Mouse (Mus musculus) bone marrow, adult 2 months (tissue): Measurements from ENCODE around the gene Ramac. TPM values are rescaled to one million over a fixed set of nuclear protein-coding genes. Genes with fewer than 3 reads are reported as not detected.
A peak's percentile ranks its signal among the peaks of the same experiment; 100 is the strongest.

Experiments used
- H3K27ac ChIP-seq: fragments of 200-500 bp; 2 replicates; pipeline ENCODE4 v1.5.1; 2012; ENCODE audit warnings: low read depth, mild to moderate bottlenecking, control low read depth, inconsistent platforms, low read length; ENCODE audit not compliant: control insufficient read depth, poor library complexity, insufficient read depth
- H3K4me1 ChIP-seq: fragments of 200-500 bp; 2 replicates; pipeline ENCODE4 v1.6.1; 2011; ENCODE audit warnings: low read length; ENCODE audit not compliant: control insufficient read depth, insufficient read depth
- H3K4me3 ChIP-seq: fragments of 200-500 bp; replicated peaks from 2 replicates; pipeline ENCODE3; 2011; ENCODE audit warnings: mild to moderate bottlenecking, low read depth, low read length, control low read depth; ENCODE audit not compliant: control insufficient read depth
- CTCF ChIP-seq: fragments of 200-500 bp; IDR thresholded peaks from 2 replicates; pipeline ENCODE4 v1.5.1; 2011; ENCODE audit warnings: low read length, control low read depth; ENCODE audit not compliant: control insufficient read depth, insufficient read depth
- POLR2A ChIP-seq: fragments of 200-500 bp; IDR thresholded peaks from 2 replicates; pipeline ENCODE4 v1.6.1; 2011; ENCODE audit warnings: low read depth, mild to moderate bottlenecking, control low read depth, low read length, borderline replicate concordance; ENCODE audit not compliant: control insufficient read depth
- WGBS: fragments of 180-500 bp; shearing (Covaris S2); methylation state at CpG from one replicate; pipeline ENCODE4 v1.1.7; 2018; 5-methylcytosine and 5-hydroxymethylcytosine counted together
- polyA plus RNA-seq: library from polyadenylated mRNA; stranded (reverse); fragments of >200 nt; gene quantifications from 2 replicates; pipeline ENCODE4 v1.2.4, GENCODE M21; 2011; ENCODE audit warnings: low replicate concordance; ENCODE audit not compliant: missing spikeins, insufficient read depth, insufficient read length

Ramac gene
- polyA plus RNA-seq, 1 experiment: 20.9 TPM

DNA sequence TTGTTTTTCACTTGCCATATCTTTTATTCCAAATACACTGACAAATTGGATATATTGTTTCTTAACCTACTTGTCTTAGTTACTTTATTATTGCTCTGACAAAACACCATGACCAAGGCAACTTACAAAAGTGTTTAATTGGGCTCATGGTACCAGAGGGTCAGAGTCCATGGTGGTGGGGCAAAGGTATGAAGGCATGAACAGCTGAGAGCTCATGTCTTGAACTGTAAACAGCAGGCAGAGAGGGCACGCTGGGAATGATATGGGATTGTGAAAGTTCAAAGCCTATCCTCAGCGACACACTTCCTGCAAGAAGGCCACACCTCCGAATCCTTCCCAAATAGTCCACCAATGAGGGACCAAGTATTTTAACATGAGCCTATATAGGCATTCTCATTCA, 14.8 kb upstream of the Ramac start:
- H3K4me1 ChIP-seq: no peaks in the 10 kb centered on the region
- no peak for TF ChIP-seq POLR2A
- TF ChIP-seq CTCF: no peak
- no peak overlapping the region for H3K27ac ChIP-seq
- H3K4me3 ChIP-seq: no peak overlapping the region
- WGBS: 74% methylated on average over 3 of the region's 3 CpGs

DNA sequence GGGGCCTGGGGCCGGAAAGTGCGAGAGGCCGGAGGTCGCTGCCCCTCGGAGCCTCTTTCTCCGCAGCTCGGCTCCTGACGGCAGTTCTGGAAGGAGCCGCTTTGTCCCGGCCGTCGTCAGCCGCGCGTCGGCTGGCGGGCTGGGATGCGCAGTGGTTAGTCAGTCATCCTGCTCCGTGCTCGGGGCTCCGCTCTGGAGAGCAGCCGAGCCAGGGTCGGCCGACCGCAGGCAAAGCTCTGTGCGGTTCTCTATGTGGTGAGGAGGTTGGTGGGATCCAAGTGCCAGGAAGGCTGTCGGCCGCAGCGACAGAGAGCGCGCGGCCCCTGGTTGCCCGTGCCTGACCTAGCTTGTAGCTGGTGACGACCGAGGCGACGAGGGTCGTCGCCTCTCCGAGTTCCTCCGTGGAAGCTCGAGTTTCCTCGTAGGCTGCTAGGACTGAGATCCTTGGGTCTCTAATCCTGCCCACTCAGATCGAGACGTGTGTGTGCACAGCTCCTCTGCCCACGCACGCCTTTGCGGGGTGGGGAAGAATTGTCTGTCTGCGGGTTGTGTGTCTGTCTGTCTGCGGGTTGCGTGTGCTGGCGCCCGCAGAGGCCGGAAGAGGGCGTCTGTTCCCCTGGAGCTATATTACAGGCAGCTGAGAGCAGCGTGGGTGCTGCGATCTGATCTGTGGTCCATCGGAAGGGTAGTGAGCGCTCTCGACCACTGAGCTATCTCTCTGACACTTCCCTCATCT, 553 bp downstream of the Ramac start:
- WGBS: 2% methylated on average over 60 of the region's 60 CpGs
- peaks cover 3% of the 10 kb centered on the region for H3K4me1 ChIP-seq
- H3K27ac ChIP-seq: peak overlapping the region; percentile 85
- H3K4me3 ChIP-seq: peak overlapping the region; percentile 100
- TF ChIP-seq CTCF (peak; percentile 49), POLR2A (no peak)

DNA sequence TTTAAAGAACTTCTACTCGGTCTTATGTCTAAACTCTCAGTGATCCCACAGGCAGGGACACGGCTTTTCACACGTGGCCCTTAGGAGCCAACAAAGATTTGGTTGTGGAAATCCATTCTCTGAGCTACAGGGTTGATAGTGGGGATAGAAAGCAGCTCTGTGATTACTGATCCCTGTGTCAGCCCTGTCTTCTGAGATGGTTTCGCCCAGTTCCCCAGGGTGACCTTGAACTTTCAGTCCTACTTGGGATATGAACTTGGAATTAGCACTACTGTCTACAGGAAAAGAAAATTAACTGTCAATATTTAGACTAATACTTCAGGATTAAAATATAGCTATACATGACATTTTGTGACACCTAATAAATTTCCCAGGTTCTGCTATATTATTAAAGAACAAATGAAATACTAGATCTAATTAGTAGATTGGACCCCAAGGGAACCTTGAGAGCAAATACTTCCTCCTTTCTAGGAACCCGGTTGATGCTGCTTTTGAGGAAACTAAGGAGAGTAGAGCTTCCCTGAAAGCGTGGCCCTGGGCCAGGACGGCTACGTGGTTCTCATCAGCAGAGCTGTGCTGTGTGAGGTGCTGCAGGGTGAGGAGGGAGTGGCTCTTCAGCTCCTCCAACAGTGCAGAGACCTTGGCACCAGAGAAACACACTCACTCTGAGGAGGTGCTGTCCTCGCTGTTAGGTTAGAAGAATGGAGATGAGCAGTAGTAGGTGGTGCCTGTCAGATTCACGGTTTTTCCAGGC, 10.2 kb downstream of the Ramac start:
- no peak for TF ChIP-seq POLR2A
- TF ChIP-seq CTCF: no peak
- WGBS: 48% methylated on average over 10 of the region's 10 CpGs
- Histone ChIP-seq H3K4me3 (no peak overlapping the region), H3K27ac (no peak overlapping the region), H3K4me1 (no peaks in the 10 kb centered on the region)

DNA sequence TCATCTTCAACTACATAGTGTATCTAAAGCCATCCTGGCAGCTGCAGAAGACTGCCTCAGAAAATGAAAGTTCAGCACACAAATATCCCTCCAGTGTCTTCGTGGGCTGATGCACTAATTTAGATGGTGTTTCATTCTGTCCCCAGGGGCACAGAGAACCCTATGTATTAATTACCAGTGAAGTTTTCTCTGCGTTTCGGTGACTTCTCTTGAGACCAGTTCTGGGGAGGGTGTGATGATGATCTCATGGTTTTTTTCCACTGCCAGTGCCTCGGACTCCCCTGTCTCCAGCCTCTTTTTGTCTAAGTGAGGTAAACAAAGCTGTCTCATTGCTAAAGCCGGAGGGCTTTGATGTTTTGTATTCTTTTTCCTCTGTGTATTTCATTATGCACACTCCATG, 12.6 kb downstream of the Ramac start:
- H3K27ac ChIP-seq: no peak overlapping the region
- WGBS: 82% methylated on average over 5 of the region's 5 CpGs
- no peaks in the 10 kb centered on the region for H3K4me1 ChIP-seq
- TF ChIP-seq POLR2A: no peak
- TF ChIP-seq CTCF: no peak
- no peak overlapping the region for H3K4me3 ChIP-seq

DNA sequence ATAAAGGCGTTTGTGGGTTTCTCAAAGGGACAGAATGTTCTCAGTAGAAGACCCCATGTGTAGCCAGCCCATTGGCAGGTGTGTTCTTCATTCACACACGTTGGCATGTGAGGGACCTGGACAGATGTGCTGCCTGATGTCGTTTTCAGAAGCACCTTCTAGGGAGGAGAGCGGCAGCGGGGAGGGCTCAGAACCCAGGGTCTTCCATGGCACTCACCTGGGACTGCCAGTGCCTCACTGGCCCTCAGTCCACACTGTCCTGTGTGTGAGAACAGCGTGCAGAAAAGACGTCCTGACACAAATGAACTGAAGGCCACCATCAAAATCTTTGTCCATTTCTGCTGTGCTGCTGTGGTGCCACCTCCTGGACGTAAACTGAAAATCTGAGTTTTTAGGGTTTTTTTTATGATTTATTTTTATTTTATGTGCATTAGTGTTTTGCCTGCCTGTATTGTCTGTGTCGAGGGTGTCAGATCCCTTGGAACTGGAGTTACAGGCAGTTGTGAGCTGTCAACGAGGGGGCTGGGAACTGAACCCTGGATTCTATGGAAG, 15.0 kb downstream of the Ramac start:
- Histone ChIP-seq H3K4me1 (no peaks in the 10 kb centered on the region), H3K4me3 (no peak overlapping the region), H3K27ac (no peak overlapping the region)
- 66% methylated on average over 10 of the region's 10 CpGs for WGBS
- TF ChIP-seq POLR2A: no peak
- no peak for TF ChIP-seq CTCF

DNA sequence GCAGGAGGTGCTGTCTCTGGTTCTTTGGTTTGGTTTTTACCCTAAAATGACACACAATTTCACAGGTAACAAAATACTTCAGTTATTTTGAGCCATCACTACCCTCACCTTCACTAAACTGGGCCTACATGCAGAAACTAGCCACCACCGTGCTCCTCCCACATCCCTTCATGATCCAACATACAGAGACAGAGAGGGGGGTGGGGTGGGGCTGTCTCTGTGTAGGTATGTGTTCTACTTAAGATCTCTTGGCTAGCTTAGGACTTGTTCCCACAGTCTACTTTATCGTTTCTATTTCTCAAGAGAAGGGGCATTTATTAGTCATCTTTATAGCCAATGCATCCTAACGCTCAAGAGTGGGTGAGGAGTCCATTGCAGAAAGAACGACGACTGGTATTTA, 25.8 kb downstream of the Ramac start:
- TF ChIP-seq POLR2A (no peak), CTCF (no peak)
- H3K4me1 ChIP-seq: peaks cover 1% of the 10 kb centered on the region; the same call in 1 of the 2 replicates
- WGBS: 3% methylated on average over 5 of the region's 5 CpGs
- peak overlapping the region; percentile 96 for H3K4me3 ChIP-seq
- H3K27ac ChIP-seq: peak overlapping the region; percentile 95; the same call in 1 of the 2 replicates

DNA sequence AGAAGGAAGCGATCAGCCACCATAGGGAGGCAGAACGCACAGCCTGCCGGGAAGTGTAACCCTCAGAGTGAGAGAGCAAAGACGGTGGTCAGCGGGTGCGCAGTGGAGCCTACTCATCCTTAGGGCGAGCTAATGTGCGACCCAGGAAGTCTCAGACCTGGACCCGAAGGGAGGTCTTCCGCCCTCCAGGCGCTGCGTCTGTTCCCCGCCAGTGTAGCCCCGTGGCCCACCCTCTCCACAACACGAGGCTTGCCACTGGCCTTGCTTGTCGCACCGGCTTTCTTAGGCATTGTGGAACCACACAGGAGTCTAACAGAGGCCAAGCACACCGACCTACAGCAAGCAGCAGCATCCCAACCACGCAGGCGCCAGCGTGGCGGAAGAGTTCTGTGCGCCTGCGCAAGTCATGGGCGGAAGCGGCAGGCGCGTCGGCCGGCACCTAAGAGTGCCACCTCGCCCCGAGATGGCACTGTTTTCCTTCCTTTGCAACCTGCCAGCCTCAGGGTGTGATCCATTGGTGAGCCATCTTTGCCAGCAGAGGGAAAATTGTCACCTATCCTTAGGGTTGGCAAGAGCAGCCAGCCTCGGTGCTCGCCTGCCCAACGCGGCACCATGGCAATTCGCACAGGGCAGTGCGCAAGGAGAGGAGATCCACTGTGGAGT, 26.5 kb downstream of the Ramac start, which contains the start of gene 3110040N11Rik:
3110040N11Rik (minus strand) TSS at position 384 of the 663 bp plus-strand sequence.
- TF ChIP-seq POLR2A (peak; percentile 92), CTCF (peak; percentile 74)
- Histone ChIP-seq H3K27ac (peak within 1 kb of the TSS; percentile 95), H3K4me1 (peaks cover 1% of the 10 kb centered on the region; the same call in 1 of the 2 replicates), H3K4me3 (peak within 1 kb of the TSS; percentile 96)
- under 1% methylated on average over 38 of the region's 38 CpGs for WGBS

DNA sequence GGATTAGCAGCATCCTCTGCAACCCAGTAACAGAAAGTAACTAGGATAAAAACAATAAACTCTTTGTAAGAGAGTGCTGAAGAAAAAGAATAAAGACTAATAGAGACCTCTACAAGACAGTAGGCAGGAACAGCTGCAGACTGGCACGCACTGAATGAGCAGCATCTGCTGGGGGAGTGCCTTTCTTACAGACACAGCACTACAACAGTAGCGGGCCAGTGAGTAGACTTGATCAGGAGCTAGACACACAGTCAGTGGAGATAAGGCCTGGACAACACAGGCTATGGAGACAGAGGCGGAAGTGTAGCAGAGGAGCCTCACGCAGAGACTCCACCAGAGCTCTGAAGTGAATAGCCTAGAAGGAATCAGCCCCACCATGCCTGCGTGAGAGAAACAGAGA, 43.3 kb downstream of the Ramac start:
- H3K4me3 ChIP-seq: no peak overlapping the region
- TF ChIP-seq POLR2A (no peak), CTCF (no peak)
- H3K4me1 ChIP-seq: no peaks in the 10 kb centered on the region
- H3K27ac ChIP-seq: no peak overlapping the region
- WGBS: 79% methylated on average over 5 of the region's 5 CpGs

Other genes starting within 250 kb of the Ramac start
- 0.75 and 1.1 TPM in 2 replicates for gene Fsd2, start 196.0 kb upstream of the Ramac start, polyA plus RNA-seq
- gene Whamm, start 191.7 kb upstream of the Ramac start, polyA plus RNA-seq: 11.3 and 18.2 TPM in 2 replicates
- gene Homer2, start 55.4 kb upstream of the Ramac start, polyA plus RNA-seq: 0.43 and 2.1 TPM in 2 replicates
- gene 3110040N11Rik, start 26.6 kb downstream of the Ramac start, polyA plus RNA-seq: 12.1 and 13.9 TPM in 2 replicates
- gene Btbd1, start 66.5 kb downstream of the Ramac start, polyA plus RNA-seq: 20.6 and 37.0 TPM in 2 replicates
- not detected in 2 replicates for gene Gm10160, start 92.9 kb downstream of the Ramac start, polyA plus RNA-seq
- 13.0 and 46.2 TPM in 2 replicates for gene Tm6sf1, start 96.1 kb downstream of the Ramac start, polyA plus RNA-seq
- 1.1 and 1.4 TPM in 2 replicates for gene Hdgfl3, start 171.5 kb downstream of the Ramac start, polyA plus RNA-seq
- not detected in 2 replicates for gene Bnc1, start 229.4 kb downstream of the Ramac start, polyA plus RNA-seq